Mouse (Mus musculus): ENCODE results near the gene Dcbld1. TPM values are rescaled to one million over a fixed set of nuclear protein-coding genes. Genes with fewer than 3 reads are reported as not detected.

Dcbld1 gene
- 3.1 and 3.5 TPM in 2 replicates for total RNA-seq (2014; rRNA removed)
- polyA plus RNA-seq (2012; rRNA removed), result 2.0 and 2.3 TPM in 2 replicates

DNA sequence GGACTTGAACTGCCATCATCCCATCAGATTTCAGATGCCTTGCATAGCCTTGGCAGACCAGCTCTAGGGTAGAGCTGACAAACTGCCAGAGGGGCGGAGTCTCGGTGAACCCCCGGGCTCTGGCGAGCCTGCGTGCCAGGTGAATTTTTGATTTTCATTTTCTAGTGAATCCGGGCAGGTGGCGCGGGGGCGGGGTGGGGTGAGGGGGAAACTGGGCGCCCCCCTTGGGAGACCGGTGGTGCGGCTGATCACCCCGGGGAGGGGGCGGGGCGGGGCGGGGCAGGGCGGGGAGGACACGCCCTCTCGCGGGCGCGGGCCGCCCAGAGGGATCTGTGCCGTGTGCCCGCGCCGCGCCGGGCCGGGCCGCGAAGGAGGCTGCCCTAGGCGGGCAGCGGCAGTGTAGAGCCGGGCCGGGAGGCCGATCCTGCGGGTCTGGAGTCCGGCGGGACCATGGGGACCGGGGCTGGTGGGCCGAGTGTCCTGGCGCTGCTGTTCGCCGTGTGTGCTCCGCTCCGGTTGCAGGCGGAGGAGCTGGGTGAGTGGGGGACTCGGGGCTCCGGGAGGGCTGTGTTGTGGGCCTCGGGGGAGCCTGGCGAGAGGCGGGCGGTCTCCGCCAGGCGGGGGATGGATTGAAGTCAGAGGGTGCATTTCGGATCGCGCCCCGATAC lies at the start of gene Dcbld1:
Gene Dcbld1, plus strand, starts transcription at position 319 of the 668 bp plus-strand sequence.
- under 1% methylated on average over 49 of the region's 60 CpGs for WGBS
- 0 out of 2 replicates have a peak, but pooled peaks have one; percentile 60 for TF ChIP-seq POLR2A (IDR thresholded peaks at IDR 0.05; ENCODE audit: extremely low read depth, insufficient read depth, low read length)
- no peak for TF ChIP-seq CTCF (IDR thresholded peaks at IDR 0.05; ENCODE audit: low read depth, low read length)
- Histone ChIP-seq H3K36me3 (ENCODE audit: control insufficient read depth, insufficient read depth, low read length) (no peaks in the 10 kb centered on the region), H3K27me3 (ENCODE audit: control insufficient read depth, insufficient read depth, low read length) (no peaks in the 10 kb centered on the region), H3K9ac (ENCODE audit: low read depth, low read length) (peak within 1 kb of the TSS; percentile 94), H3K79me2 (ENCODE audit: control insufficient read depth, insufficient read depth, low read length) (peaks cover 18% of the 10 kb centered on the region; the same call in 1 of the 2 replicates), H3K27ac (replicated peaks; ENCODE audit: insufficient read depth, low read depth, low read length) (peak within 1 kb of the TSS; percentile 55), H3K4me1 (ENCODE audit: control insufficient read depth, insufficient read depth, low read length) (peaks cover 10% of the 10 kb centered on the region), H3K4me3 (ENCODE audit: insufficient read depth, low read depth, low read length) (peak within 1 kb of the TSS; percentile 91)
- DNase-seq (ENCODE audit: extremely low read depth, low read depth, low spot score), result peak; percentile 64

DNA sequence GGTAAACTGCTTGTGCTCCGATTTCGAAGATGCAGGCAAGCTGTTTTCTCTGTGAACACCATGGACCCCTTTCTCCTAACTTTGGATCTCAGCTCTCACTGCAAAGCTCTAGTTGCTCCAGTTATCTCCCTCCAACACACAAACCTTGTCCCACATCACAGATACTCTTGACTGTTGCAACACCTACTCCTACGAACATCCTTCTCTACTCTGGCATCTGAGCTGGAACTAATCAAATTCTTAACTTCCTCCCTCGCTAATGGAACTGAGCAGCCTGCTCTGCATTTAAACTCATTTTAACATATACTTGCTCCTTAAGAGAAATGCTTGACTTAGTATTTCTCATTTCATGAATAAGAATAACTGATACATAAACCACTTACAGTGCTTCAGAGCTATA lies 47.5 kb upstream of the Dcbld1 start:
- no peak for TF ChIP-seq CTCF (IDR thresholded peaks at IDR 0.05; ENCODE audit: low read depth, low read length)
- TF ChIP-seq POLR2A (IDR thresholded peaks at IDR 0.05; ENCODE audit: extremely low read depth, insufficient read depth, low read length), result no peak
- Histone ChIP-seq H3K27me3 (ENCODE audit: control insufficient read depth, insufficient read depth, low read length) (no peaks in the 10 kb centered on the region), H3K79me2 (ENCODE audit: control insufficient read depth, insufficient read depth, low read length) (no peaks in the 10 kb centered on the region), H3K4me3 (ENCODE audit: insufficient read depth, low read depth, low read length) (no peak overlapping the region), H3K36me3 (ENCODE audit: control insufficient read depth, insufficient read depth, low read length) (no peaks in the 10 kb centered on the region), H3K27ac (replicated peaks; ENCODE audit: insufficient read depth, low read depth, low read length) (no peak overlapping the region), H3K9ac (ENCODE audit: low read depth, low read length) (no peak overlapping the region), H3K4me1 (ENCODE audit: control insufficient read depth, insufficient read depth, low read length) (no peaks in the 10 kb centered on the region)
- WGBS, result 73% methylated on average over 4 of the region's 4 CpGs
- no peak for DNase-seq (ENCODE audit: extremely low read depth, low read depth, low spot score)

DNA sequence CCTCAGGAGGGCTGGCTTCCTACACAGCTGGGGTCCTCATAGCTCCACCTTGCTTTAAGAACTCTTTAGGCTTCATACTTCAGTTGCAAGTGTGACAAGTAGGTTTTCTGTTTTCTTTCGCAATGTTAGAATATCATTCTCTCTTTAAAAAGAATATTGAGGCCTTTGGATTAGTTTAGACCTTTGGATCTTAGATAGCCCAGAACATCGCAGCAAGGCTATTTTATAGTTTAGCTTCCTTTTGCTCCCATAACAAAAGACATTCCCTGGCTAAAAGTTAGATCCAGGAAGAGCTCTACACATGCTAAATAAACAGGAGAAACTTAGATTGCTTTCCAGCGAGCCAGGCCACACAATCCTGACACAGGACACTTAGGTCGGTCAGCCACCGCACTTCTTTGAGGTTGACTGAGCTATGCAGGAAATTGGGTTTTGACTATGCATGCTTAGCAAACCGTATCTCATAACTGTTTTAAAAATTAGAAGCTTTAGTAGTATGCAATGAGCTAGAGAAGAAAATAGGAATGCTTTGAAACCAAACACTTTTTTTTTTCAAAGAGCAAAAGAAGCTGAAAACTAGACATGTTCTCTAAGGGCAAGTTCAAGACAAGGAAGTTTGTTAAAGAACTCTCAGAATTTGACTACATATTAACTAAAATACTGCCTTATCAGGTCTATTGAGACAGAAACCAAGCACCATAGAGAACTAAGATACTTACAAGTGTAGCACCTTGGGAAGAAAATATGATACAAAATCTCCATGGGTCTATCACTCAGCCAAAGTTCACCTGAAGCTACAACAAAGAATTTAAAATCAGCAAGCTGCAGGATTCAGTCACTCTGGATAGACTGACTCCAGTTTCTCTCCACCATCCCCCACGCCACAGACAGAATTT lies 38.2 kb upstream of the Dcbld1 start, which contains the start of gene Ros1:
Gene Ros1, minus strand, starts transcription at position 288 of the 896 bp plus-strand sequence.
- Histone ChIP-seq H3K27me3 (ENCODE audit: control insufficient read depth, insufficient read depth, low read length) (peaks cover 2% of the 10 kb centered on the region; the same call in 1 of the 2 replicates), H3K9ac (ENCODE audit: low read depth, low read length) (no peak within 1 kb of the TSS), H3K79me2 (ENCODE audit: control insufficient read depth, insufficient read depth, low read length) (no peaks in the 10 kb centered on the region), H3K4me3 (ENCODE audit: insufficient read depth, low read depth, low read length) (no peak within 1 kb of the TSS), H3K4me1 (ENCODE audit: control insufficient read depth, insufficient read depth, low read length) (no peaks in the 10 kb centered on the region), H3K36me3 (ENCODE audit: control insufficient read depth, insufficient read depth, low read length) (no peaks in the 10 kb centered on the region), H3K27ac (replicated peaks; ENCODE audit: insufficient read depth, low read depth, low read length) (no peak within 1 kb of the TSS)
- no peak for TF ChIP-seq CTCF (IDR thresholded peaks at IDR 0.05; ENCODE audit: low read depth, low read length)
- TF ChIP-seq POLR2A (IDR thresholded peaks at IDR 0.05; ENCODE audit: extremely low read depth, insufficient read depth, low read length), result no peak
- no peak for DNase-seq (ENCODE audit: extremely low read depth, low read depth, low spot score)
- WGBS, result 77% methylated on average over 7 of the region's 7 CpGs

DNA sequence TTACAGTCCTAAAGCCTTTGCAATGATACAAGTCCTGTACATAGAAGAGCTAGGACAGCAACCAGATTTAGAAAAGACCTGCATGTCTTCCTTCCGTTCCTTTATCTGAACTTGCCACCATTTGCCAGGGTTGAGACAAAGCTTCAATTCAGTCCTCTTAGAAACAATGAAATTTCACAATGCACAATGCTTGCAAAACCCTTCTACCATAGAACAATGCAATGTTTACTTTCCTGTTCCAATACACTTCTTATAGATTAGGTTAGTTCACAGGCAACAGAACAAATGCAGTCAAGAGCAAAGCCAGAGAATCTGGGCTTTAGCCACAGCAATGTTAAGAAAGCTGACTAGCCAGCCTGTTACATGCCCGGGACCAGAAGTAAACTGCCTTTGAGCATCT lies 29.4 kb upstream of the Dcbld1 start:
- Histone ChIP-seq H3K36me3 (ENCODE audit: control insufficient read depth, insufficient read depth, low read length) (no peaks in the 10 kb centered on the region), H3K4me1 (ENCODE audit: control insufficient read depth, insufficient read depth, low read length) (no peaks in the 10 kb centered on the region), H3K27ac (replicated peaks; ENCODE audit: insufficient read depth, low read depth, low read length) (no peak overlapping the region), H3K79me2 (ENCODE audit: control insufficient read depth, insufficient read depth, low read length) (no peaks in the 10 kb centered on the region), H3K27me3 (ENCODE audit: control insufficient read depth, insufficient read depth, low read length) (no peaks in the 10 kb centered on the region), H3K4me3 (ENCODE audit: insufficient read depth, low read depth, low read length) (no peak overlapping the region), H3K9ac (ENCODE audit: low read depth, low read length) (no peak overlapping the region)
- no peak for TF ChIP-seq POLR2A (IDR thresholded peaks at IDR 0.05; ENCODE audit: extremely low read depth, insufficient read depth, low read length)
- no peak for DNase-seq (ENCODE audit: extremely low read depth, low read depth, low spot score)
- WGBS, result 76% methylated on average over 2 of the region's 2 CpGs

DNA sequence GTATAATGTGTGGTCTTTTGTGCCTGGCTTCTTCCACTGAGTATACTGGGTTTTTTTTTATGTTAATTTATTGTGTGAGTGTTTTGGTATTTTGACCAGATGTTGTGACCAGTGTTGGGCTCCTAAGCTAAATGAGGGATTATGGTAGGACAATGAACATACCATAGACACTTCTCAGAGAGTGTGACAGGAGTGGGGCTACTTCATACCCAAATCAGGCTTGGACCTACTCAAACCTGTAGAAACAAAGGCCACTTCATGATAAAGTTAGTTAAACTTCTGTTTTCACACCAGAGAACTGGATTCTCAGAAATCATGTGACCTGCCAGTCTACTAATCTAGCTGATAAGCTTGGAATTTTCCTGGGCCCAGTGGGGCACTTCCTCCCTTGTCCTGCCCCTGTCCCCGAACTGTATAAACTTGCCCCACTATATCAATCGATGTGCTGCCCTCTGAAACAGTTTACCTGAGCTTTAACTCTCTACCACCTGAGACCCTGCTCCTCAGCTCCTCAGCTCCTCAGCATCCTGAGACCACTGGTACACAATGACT lies 18.1 kb upstream of the Dcbld1 start:
- 36% methylated on average over 2 of the region's 2 CpGs for WGBS
- no peak for DNase-seq (ENCODE audit: extremely low read depth, low read depth, low spot score)
- no peak for TF ChIP-seq POLR2A (IDR thresholded peaks at IDR 0.05; ENCODE audit: extremely low read depth, insufficient read depth, low read length)
- TF ChIP-seq CTCF (IDR thresholded peaks at IDR 0.05; ENCODE audit: low read depth, low read length), result no peak

More for the DNA sequence above, 18.1 kb upstream of the Dcbld1 start:
- Histone ChIP-seq H3K9ac (ENCODE audit: low read depth, low read length) (no peak overlapping the region), H3K4me3 (ENCODE audit: insufficient read depth, low read depth, low read length) (no peak overlapping the region), H3K27me3 (ENCODE audit: control insufficient read depth, insufficient read depth, low read length) (no peaks in the 10 kb centered on the region), H3K79me2 (ENCODE audit: control insufficient read depth, insufficient read depth, low read length) (no peaks in the 10 kb centered on the region), H3K4me1 (ENCODE audit: control insufficient read depth, insufficient read depth, low read length) (no peaks in the 10 kb centered on the region), H3K27ac (replicated peaks; ENCODE audit: insufficient read depth, low read depth, low read length) (no peak overlapping the region), H3K36me3 (ENCODE audit: control insufficient read depth, insufficient read depth, low read length) (no peaks in the 10 kb centered on the region)
